Mouse (Mus musculus): Measurements from ENCODE around the gene Optn.

DNA sequence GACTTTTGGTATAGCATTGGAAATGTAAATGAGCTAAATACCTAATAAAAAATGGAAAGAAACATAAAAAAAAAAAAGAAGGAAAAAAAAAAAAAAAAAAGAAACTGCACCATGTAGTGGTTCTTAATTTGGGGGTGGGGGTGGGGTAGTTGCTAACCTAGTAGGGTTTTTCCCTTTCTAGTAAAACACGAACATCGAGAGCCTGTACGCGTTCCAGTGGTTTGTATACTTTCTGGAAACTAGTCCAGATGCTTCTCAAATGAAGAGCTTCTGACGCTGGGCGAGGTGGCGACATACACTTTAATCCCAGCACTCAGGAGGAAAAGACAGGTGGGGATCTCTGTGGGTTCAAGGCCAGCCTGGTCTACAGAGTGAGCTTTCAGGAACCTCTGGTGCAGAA lies 46.9 kb downstream of the Optn start:
- TF ChIP-seq CTCF (IDR thresholded peaks at IDR 0.05; ENCODE audit: low read depth, low read length) = no peak
- no peak for TF ChIP-seq POLR2A (IDR thresholded peaks at IDR 0.05; ENCODE audit: insufficient read depth, low read length)
- no peak for TF ChIP-seq EP300 (IDR thresholded peaks at IDR 0.05; ENCODE audit: insufficient read depth, low read depth, low read length)

Data from ES-Bruce4 (cell line).